Mouse (Mus musculus) embryo, embryonic 11.5 days (tissue): ENCODE data around the gene Usp21.

Experiments
- DNase-seq: peaks from one replicate; pipeline ENCODE4 v3.0.0-alpha.2; 2012; ENCODE audit warnings: low read depth, low spot score

Gene Usp21

GRCm38 (mm10) chr1:171284491-171284890 lies 3.3 kb downstream of the Usp21 start:
- no peak for DNase-seq

- no peak for DNase-seq
Measured at GRCm38 (mm10) chr1:171283188-171284160, 4.3 kb downstream of the Usp21 start.

GRCm38 (mm10) chr1:171282086-171282805 lies 5.5 kb downstream of the Usp21 start:
- no peak for DNase-seq

- peak; percentile 57 for DNase-seq
Measured at GRCm38 (mm10) chr1:171281528-171281923, 6.3 kb downstream of the Usp21 start.

- peak; percentile 92 for DNase-seq
Measured at GRCm38 (mm10) chr1:171280916-171281527, 6.8 kb downstream of the Usp21 start, which contains the start of gene Ppox. Gene Ppox (minus strand): TSS chr1:171281186.

- DNase-seq = no peak
Measured at GRCm38 (mm10) chr1:171280250-171280915, 7.4 kb downstream of the Usp21 start.

GRCm38 (mm10) chr1:171279721-171280120 lies 8.1 kb downstream of the Usp21 start:
- DNase-seq = no peak

- DNase-seq = no peak
Measured at GRCm38 (mm10) chr1:171279012-171279705, 8.6 kb downstream of the Usp21 start.

- DNase-seq = no peak
Measured at GRCm38 (mm10) chr1:171278436-171278835, 9.4 kb downstream of the Usp21 start.

- DNase-seq = no peak
Measured at GRCm38 (mm10) chr1:171277736-171278135, 10.1 kb downstream of the Usp21 start.

- DNase-seq = no peak
Measured at GRCm38 (mm10) chr1:171276110-171276748, 11.6 kb downstream of the Usp21 start.

GRCm38 (mm10) chr1:171275144-171275734 lies 12.6 kb downstream of the Usp21 start:
- DNase-seq = no peak

- DNase-seq = no peak
Measured at GRCm38 (mm10) chr1:171274171-171274570, 13.6 kb downstream of the Usp21 start.

- no peak for DNase-seq
Measured at GRCm38 (mm10) chr1:171272086-171272485, 15.7 kb downstream of the Usp21 start.

- no peak for DNase-seq
Measured at GRCm38 (mm10) chr1:171271622-171272021, 16.2 kb downstream of the Usp21 start.

GRCm38 (mm10) chr1:171271196-171271595 lies 16.6 kb downstream of the Usp21 start:
- DNase-seq = no peak

- DNase-seq = no peak
Measured at GRCm38 (mm10) chr1:171270573-171270900, 17.3 kb downstream of the Usp21 start.

GRCm38 (mm10) chr1:171269848-171270572 lies 17.8 kb downstream of the Usp21 start, which contains the start of gene B4galt3:
Gene B4galt3 (plus strand): TSS chr1:171270328.
- peak; percentile 83 for DNase-seq

GRCm38 (mm10) chr1:171268341-171268740 lies 19.4 kb downstream of the Usp21 start:
- no peak for DNase-seq
